Mouse (Mus musculus): ENCODE data around the gene Smtnl1.
"Not testable (repeated sequence)": the region's sequence is repeated elsewhere in the genome, so short reads cannot be mapped to it uniquely, and the experiment has no call there.

The Smtnl1 gene

DNA sequence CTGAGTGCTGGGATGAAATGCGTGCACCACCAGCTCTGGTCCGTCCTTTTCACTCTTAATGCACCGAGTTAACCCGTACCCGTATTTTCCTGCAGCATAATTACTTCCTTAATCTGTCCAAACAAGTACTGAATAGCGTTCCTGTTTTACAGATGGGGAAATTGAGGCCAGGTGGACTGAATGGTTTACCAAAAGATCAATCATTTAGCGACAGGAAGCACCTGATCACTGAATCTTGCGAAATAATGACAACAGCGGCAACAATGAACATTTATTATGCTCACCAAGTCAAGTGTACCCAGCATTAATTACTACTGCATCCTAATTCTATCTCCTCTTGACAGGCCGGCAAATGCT lies 16.1 kb upstream of the Smtnl1 start, which contains the start of gene Slc43a1:
Gene Slc43a1 (plus strand): TSS at position 258 of the 357 bp plus-strand sequence.
- DNase-seq (ENCODE audit: low spot score) = no peak

GRCm38 (mm10) chr2:84837817-84838592 lies 15.6 kb upstream of the Smtnl1 start:
- no peak for DNase-seq (ENCODE audit: low spot score)

DNA sequence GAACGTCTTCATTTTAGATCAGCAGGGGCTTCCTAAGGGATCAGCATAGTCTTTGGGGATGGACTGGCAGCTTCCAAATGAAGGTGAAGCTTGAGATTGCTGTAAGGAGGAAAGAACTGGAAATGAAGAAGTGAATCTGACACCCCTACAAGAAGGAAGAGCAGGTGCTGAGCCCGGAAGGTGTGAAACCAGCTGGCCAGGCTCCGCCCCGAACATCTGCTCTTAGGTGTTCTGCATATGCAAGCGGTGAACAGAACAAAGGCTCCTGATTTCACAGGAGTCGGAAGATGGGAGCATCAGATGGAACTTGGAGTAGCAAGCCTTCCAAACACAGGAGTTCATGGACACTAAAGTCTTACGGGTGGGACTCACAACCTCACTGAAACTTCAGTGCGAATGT lies 14.7 kb upstream of the Smtnl1 start:
- no peak for DNase-seq (ENCODE audit: low spot score)

DNA sequence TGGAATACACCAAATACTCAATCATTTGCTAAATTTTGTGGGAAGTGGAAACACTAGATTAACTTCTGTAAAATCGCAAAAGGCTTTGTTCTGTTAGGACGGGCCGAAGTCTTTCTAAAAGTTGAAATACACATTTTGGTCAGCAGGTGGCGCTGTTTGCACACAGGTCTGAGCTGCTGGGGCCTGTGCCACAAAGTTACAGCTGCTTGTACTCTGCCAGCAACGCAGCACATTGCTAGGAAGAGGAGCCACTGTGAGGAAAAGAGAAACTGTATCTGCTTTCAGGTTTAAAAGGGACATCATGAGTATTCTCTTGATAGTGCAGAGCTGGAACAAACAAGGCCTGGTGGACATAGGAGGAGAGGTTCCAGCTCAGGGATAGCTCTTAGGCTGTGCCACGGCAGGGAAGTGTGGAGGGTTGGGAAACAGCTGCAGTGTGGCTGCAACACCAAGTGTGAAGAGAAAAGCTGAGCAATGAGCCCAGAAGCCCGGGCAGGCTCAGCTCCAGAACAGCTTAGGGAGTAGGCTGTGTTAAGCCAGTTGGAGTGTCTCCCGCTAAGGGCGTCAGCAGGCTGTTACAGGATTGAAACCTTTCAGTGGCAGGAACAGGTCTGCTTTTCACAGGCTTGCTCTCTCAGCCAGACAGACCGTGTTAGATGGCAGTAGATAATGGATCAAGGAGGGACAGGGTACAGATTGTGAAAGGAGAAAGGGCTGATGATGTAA lies 9.4 kb upstream of the Smtnl1 start:
- DNase-seq (ENCODE audit: low spot score) = peak; percentile 96

GRCm38 (mm10) chr2:84827283-84827920 lies 5.0 kb upstream of the Smtnl1 start:
- no peak for DNase-seq (ENCODE audit: low spot score)

DNA sequence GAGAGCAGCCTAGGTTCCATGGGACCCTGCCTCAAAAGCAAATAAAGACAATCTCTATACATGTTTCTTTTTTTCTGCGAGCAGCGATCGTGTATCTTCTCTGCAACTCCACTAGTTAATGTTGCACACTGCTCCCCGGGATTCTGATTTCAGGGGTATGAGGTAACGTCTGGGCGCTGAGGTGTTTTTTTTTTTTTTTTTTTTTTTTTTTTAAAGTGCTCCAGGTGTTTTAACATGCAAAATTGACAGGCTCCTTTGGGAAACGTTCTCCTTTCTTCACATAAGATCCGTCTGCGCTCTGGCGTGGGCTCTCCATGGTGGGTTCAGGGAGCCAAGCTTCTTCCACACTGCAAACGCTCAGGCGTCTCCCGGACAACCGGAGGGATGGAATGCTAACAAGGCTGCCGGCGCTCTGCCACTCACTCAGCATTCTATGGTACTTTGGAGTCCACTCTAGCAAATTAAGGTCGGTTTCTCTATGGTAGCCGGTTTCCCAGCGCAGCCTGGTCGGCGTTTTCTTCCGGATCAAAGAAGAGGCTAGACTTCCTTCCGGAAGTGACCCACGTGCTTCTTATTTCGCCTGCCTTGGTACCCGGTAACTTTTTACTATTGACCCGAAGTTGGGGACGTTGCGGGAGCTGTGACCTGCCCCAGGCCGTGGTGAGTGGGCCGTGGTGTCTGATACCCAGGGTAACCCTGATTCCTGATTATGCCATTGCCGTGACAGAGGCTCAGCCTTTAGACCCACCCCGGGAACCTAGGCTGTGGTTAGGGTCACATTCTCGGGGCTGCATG lies 4.2 kb upstream of the Smtnl1 start, which contains the start of gene Timm10:
Gene Timm10 (plus strand): TSS at position 510 of the 795 bp plus-strand sequence.
- peak; percentile 99 for DNase-seq (ENCODE audit: low spot score)

GRCm38 (mm10) chr2:84823237-84823636 lies 785 bp upstream of the Smtnl1 start:
- no peak for DNase-seq (ENCODE audit: low spot score)

DNA sequence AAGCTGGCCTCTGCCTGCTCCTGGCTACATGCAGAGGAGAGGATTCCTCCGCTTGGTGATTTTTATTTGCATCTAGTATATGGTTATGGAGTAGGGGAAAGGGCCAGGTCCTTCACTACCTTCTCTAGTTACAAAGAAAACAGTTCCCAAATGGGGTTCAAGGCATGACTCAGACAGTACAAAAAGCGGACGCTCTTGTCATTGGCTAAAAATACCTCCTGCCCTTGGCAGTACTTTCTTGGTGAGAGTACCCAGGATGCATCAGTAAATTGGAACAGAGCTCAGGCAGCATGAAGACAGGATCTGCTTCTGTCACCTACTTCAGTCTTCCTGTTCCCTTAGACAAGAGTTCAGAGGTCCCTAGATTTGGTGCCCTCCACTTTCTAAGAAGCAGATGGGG lies 2.6 kb downstream of the Smtnl1 start:
- DNase-seq (ENCODE audit: low spot score) = no peak

DNA sequence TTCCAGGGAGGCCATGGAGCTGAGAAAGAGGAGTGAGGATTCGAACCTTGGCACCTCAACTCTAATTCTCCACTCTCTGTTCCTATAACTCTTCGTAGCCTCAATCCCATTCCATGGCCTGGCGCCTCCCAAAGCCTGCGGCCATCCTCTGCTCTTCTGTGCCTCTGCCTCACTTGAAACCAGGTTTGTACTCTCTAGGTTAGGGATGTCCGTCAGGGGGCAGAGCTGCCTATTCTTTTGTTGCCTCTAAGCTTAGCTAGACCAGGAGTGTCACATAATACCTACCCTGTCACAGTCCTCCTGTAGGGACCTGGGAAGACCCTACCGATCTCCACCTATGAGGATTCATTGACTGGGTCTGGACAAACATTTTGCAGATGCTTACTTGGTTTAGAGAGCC lies 9.8 kb downstream of the Smtnl1 start:
- no peak for DNase-seq (ENCODE audit: low spot score)

DNA sequence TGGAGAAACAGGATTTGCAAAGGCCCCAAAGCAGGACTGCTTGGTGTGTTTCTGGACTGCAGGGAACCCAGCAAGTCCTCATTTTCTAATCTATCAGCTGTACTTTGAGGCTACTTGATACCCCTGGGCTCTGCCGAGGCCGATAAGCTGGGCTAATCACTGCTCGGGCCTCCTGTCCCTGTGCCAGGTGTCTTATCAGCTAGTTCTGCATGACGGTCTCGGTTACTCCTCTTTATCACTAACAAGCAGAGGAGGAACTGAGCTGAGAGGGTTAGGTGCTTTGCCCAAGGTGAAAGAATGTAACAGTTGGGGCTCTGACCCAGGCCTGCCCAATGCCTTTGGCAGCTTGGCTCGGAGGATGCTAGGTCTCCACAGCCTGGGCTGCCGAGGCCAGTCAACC lies 10.6 kb downstream of the Smtnl1 start:
- no peak for DNase-seq (ENCODE audit: low spot score)

DNA sequence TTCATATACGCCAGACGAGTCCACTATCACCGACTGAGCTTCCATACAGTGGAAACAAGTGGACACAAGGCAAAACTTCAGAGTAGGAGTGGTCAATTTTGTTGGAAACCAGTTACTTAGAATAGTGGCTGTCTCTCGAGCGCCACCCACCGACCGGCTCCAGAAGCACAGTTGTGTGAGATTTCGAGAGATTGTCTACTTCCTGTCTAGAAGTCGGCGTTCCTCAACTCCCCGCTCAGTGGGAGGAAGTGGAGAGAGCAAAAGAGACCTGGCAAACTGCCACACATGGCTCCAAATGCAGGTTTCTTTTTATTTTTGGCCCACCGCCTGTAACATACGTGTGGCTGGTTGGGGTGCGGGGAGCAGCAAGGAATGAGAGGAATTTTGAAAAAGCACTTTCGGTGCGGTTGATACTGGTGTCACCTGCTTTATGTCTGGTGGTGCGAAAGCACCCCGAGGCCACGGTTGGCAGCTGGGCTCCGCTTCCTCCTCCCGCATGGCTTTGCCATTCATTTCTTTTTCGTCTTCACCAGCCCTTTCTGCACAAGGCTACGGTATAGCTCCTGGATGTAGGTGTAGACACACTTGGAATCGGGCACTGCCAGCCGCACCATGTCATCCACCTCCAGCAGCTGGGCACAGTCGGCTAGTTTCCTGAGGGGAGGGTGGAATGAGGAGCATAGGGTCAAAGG lies 11.4 kb downstream of the Smtnl1 start:
- peak; percentile 92 for DNase-seq (ENCODE audit: low spot score)

GRCm38 (mm10) chr2:84810526-84810885 lies 11.9 kb downstream of the Smtnl1 start:
- DNase-seq (ENCODE audit: low spot score) = no peak

DNA sequence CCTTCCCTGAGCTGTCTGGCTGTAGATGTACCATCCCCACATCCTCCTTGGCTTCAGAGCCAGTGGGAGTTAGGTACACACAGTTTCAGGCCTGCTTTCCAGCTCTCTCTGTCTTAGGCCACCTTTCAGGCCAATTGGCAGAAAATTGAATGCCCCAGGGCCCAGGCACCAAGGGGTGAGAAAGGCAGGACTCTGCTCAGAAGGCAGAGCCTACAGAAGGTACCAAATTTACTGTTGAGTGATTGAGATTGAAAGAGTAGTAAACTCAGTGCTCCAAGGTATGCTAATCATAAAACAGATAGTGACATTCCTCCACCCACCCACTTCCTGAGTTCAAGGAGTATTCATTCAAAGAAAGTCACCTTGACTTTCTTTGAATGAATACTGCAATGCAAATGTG lies 13.1 kb downstream of the Smtnl1 start:
- DNase-seq (ENCODE audit: low spot score) = no peak

GRCm38 (mm10) chr2:84806546-84806945 lies 15.9 kb downstream of the Smtnl1 start:
- DNase-seq (ENCODE audit: low spot score) = no peak

- DNase-seq (ENCODE audit: low spot score) = no peak
Measured at GRCm38 (mm10) chr2:84803963-84804362, 18.5 kb downstream of the Smtnl1 start.

DNA sequence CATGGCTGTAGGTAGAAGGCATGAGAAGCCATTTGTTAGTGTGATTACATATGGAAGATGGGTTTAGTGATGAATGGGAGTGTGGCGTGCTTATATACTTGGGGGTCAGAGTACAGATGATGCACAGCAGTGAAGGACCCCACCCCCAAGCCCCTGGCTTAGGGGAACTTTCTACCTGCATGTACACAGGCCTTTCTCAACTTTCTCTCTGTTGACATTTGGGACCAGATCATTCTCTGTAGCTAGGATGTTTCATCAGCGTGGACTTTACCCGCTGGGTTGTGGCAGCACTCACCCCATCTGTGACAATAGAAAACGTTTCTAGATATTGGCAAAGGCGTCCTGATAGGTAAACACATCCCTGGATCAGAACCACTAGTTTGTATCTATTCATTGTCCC lies 21.2 kb downstream of the Smtnl1 start:
- not testable (repeated sequence) for DNase-seq (ENCODE audit: low spot score)

DNA sequence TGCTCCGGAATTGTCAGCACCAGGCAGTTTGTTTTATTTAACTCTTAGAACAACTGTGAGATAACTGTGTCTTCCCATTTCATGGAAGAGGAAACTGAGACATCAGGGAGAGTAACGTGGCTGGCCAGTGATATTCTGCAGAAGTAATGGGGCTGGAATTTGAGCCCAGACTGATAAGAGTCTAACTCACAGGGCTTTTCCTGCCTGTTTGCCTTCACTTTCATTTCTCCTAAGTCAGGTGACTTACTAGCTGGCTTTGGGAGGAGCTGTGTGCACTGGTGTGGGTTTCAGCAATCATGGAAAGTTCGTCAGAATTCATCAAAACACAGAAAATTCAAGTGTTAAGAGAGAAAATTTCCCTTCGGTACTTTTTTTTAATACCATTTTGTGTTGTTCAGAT lies 22.1 kb downstream of the Smtnl1 start:
- DNase-seq (ENCODE audit: low spot score) = no peak

- DNase-seq (ENCODE audit: low spot score) = peak; percentile 86
Measured at GRCm38 (mm10) chr2:84799041-84799561, 23.4 kb downstream of the Smtnl1 start.

DNA sequence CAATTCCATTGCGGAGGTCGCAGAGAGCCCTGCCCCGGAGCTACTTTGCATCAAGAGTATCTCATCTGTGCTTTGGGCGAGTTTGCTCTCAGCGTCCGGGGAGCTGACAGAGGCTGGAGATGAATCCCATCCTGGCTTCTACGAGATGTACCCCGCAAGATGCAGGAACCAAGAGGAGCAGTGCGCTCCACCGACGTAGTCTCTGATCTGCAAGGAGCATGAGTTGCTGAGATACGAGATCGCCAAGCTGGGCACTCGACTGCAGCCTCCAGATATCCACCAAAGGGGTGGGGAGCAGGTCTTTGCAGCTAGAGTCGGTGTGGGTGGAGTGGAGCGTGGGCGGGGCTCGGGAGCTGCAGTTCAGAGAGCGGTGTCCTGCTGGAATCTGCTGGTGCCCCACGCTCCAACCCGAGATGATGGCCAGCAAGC lies 23.9 kb downstream of the Smtnl1 start, which contains the start of gene Ube2l6:
Gene Ube2l6 (plus strand): TSS at position 336 of the 429 bp plus-strand sequence.
- peak; percentile 78 for DNase-seq (ENCODE audit: low spot score)

- peak; percentile 95 for DNase-seq (ENCODE audit: low spot score)
Measured at GRCm38 (mm10) chr2:84797833-84798492, 24.5 kb downstream of the Smtnl1 start.

GRCm38 (mm10) chr2:84793871-84794270 lies 28.6 kb downstream of the Smtnl1 start:
- no peak for DNase-seq (ENCODE audit: low spot score)

Data from retina, embryonic 14.5 days (tissue).